Mouse (Mus musculus): ENCODE measurements around the gene Ccdc58. TPM values are rescaled to one million over a fixed set of nuclear protein-coding genes. Genes with fewer than 3 reads are reported as not detected.
"Not testable (repeated sequence)": the region's sequence is repeated elsewhere in the genome, so short reads cannot be mapped to it uniquely, and the experiment has no call there.

Ccdc58 gene
- polyA plus RNA-seq, 1 experiment from 2014 or later: 73.2 TPM

- no peak overlapping the region for H3K9ac ChIP-seq
- 84% methylated on average over 7 of the region's 7 CpGs for WGBS (ENCODE audit: insufficient replicate concordance)
- H3K27me3 ChIP-seq (replicated peaks): no peaks in the 10 kb centered on the region
- peaks cover 81% of the 10 kb centered on the region for H3K36me3 ChIP-seq
- H3K4me2 ChIP-seq: no peak overlapping the region
- no peaks in the 10 kb centered on the region for H3K9me3 ChIP-seq (replicated peaks)
- H3K27ac ChIP-seq: no peak overlapping the region
- ATAC-seq: no peak
- 0 out of 2 replicates have a peak, but pooled peaks cover 7% of the 10 kb centered on the region for H3K4me1 ChIP-seq
- no peak overlapping the region for H3K4me3 ChIP-seq
These were observed 17.6 kb downstream of the Ccdc58 start for GRCm38 (mm10) chr16:36089065-36089464.

GRCm38 (mm10) chr16:36089850-36090616 is 18.5 kb downstream of the Ccdc58 start:
- Histone ChIP-seq H3K4me2 (no peak overlapping the region), H3K4me1 (0 out of 2 replicates have a peak, but pooled peaks cover 7% of the 10 kb centered on the region), H3K36me3 (peaks cover 75% of the 10 kb centered on the region), H3K27me3 (replicated peaks) (no peaks in the 10 kb centered on the region), H3K27ac (no peak overlapping the region), H3K9me3 (replicated peaks) (no peaks in the 10 kb centered on the region), H3K4me3 (no peak overlapping the region), H3K9ac (no peak overlapping the region)
- 80% methylated on average over 8 of the region's 8 CpGs for WGBS (ENCODE audit: insufficient replicate concordance)
- no peak for ATAC-seq

GRCm38 (mm10) chr16:36090785-36091509 is 19.5 kb downstream of the Ccdc58 start:
- H3K9me3 ChIP-seq (replicated peaks): no peaks in the 10 kb centered on the region
- H3K4me2 ChIP-seq: no peak overlapping the region
- no peaks in the 10 kb centered on the region for H3K27me3 ChIP-seq (replicated peaks)
- H3K4me1 ChIP-seq: 0 out of 2 replicates have a peak, but pooled peaks cover 7% of the 10 kb centered on the region
- H3K27ac ChIP-seq: no peak overlapping the region
- peaks cover 66% of the 10 kb centered on the region for H3K36me3 ChIP-seq
- H3K4me3 ChIP-seq: no peak overlapping the region
- no peak for ATAC-seq
- no peak overlapping the region for H3K9ac ChIP-seq
- 89% methylated on average over 11 of the region's 11 CpGs for WGBS (ENCODE audit: insufficient replicate concordance)

- H3K4me3 ChIP-seq: no peak overlapping the region
- ATAC-seq: no peak
- H3K4me1 ChIP-seq: no peaks in the 10 kb centered on the region
- no peaks in the 10 kb centered on the region for H3K9me3 ChIP-seq (replicated peaks)
- WGBS (ENCODE audit: insufficient replicate concordance): 67% methylated on average over 3 of the region's 3 CpGs
- H3K9ac ChIP-seq: no peak overlapping the region
- H3K4me2 ChIP-seq: no peak overlapping the region
- H3K27ac ChIP-seq: no peak overlapping the region
- H3K36me3 ChIP-seq: peaks cover 40% of the 10 kb centered on the region
- H3K27me3 ChIP-seq (replicated peaks): no peaks in the 10 kb centered on the region
These were observed 22.6 kb downstream of the Ccdc58 start for GRCm38 (mm10) chr16:36094079-36094478.

- H3K9ac ChIP-seq; H3K36me3 ChIP-seq; H3K27ac ChIP-seq; H3K4me3 ChIP-seq; H3K27me3 ChIP-seq (replicated peaks); ATAC-seq; H3K4me1 ChIP-seq; H3K9me3 ChIP-seq (replicated peaks); H3K4me2 ChIP-seq: not testable (repeated sequence)
- WGBS (ENCODE audit: insufficient replicate concordance): 84% methylated on average over 12 of the region's 12 CpGs
These were observed 26.5 kb downstream of the Ccdc58 start for GRCm38 (mm10) chr16:36097813-36098499.

- no peak overlapping the region for H3K9ac ChIP-seq
- no peaks in the 10 kb centered on the region for H3K27me3 ChIP-seq (replicated peaks)
- 57% methylated on average over 1 of the region's 1 CpGs for WGBS (ENCODE audit: insufficient replicate concordance)
- no peak for ATAC-seq
- no peaks in the 10 kb centered on the region for H3K4me1 ChIP-seq
- no peak overlapping the region for H3K4me2 ChIP-seq
- no peak overlapping the region for H3K27ac ChIP-seq
- no peaks in the 10 kb centered on the region for H3K9me3 ChIP-seq (replicated peaks)
- no peak overlapping the region for H3K4me3 ChIP-seq
- no peaks in the 10 kb centered on the region for H3K36me3 ChIP-seq
These were observed 30.0 kb downstream of the Ccdc58 start for GRCm38 (mm10) chr16:36101526-36101925.

- WGBS (ENCODE audit: insufficient replicate concordance): 57% methylated on average over 1 of the region's 1 CpGs
- no peak for ATAC-seq
- H3K4me1 ChIP-seq: no peaks in the 10 kb centered on the region
These were observed 30.7 kb downstream of the Ccdc58 start for GRCm38 (mm10) chr16:36102211-36102610.

GRCm38 (mm10) chr16:36111486-36111885 is 40.0 kb downstream of the Ccdc58 start:
- H3K4me3 ChIP-seq; H3K36me3 ChIP-seq; H3K4me2 ChIP-seq; H3K27me3 ChIP-seq (replicated peaks); H3K27ac ChIP-seq; H3K9ac ChIP-seq; ATAC-seq; H3K4me1 ChIP-seq; H3K9me3 ChIP-seq (replicated peaks): not testable (repeated sequence)

More at GRCm38 (mm10) chr16:36102211-36102610, 30.7 kb downstream of the Ccdc58 start:
- no peaks in the 10 kb centered on the region for H3K36me3 ChIP-seq
- no peak overlapping the region for H3K27ac ChIP-seq
- H3K9me3 ChIP-seq (replicated peaks): no peaks in the 10 kb centered on the region
- no peak overlapping the region for H3K4me2 ChIP-seq
- no peak overlapping the region for H3K9ac ChIP-seq
- no peaks in the 10 kb centered on the region for H3K27me3 ChIP-seq (replicated peaks)
- H3K4me3 ChIP-seq: no peak overlapping the region

GRCm38 (mm10) chr16:36115751-36116150 is 44.3 kb downstream of the Ccdc58 start:
- not testable (repeated sequence) for H3K27me3 ChIP-seq (replicated peaks); H3K4me1 ChIP-seq; H3K4me3 ChIP-seq; H3K9me3 ChIP-seq (replicated peaks); H3K9ac ChIP-seq; H3K4me2 ChIP-seq; ATAC-seq; H3K36me3 ChIP-seq; H3K27ac ChIP-seq
- 70% methylated on average over 6 of the region's 6 CpGs for WGBS (ENCODE audit: insufficient replicate concordance)

- no peaks in the 10 kb centered on the region for H3K9me3 ChIP-seq (replicated peaks)
- H3K27ac ChIP-seq: no peak overlapping the region
- no peak overlapping the region for H3K4me2 ChIP-seq
- no peak overlapping the region for H3K4me3 ChIP-seq
- H3K36me3 ChIP-seq: no peaks in the 10 kb centered on the region
- no peak for ATAC-seq
- H3K9ac ChIP-seq: no peak overlapping the region
- H3K27me3 ChIP-seq (replicated peaks): no peaks in the 10 kb centered on the region
- 75% methylated on average over 7 of the region's 7 CpGs for WGBS (ENCODE audit: insufficient replicate concordance)
- no peaks in the 10 kb centered on the region for H3K4me1 ChIP-seq
These were observed 56.6 kb downstream of the Ccdc58 start for GRCm38 (mm10) chr16:36128092-36128491.

GRCm38 (mm10) chr16:36131141-36131540 is 59.7 kb downstream of the Ccdc58 start, which contains the start of gene Csta1:
Csta1 (minus strand) TSS chr16:36131241.
- H3K9ac ChIP-seq: no peak within 1 kb of the TSS
- no peaks in the 10 kb centered on the region for H3K9me3 ChIP-seq (replicated peaks)
- H3K4me3 ChIP-seq: no peak within 1 kb of the TSS
- H3K4me1 ChIP-seq: no peaks in the 10 kb centered on the region
- no peak within 1 kb of the TSS for H3K4me2 ChIP-seq
- WGBS (ENCODE audit: insufficient replicate concordance): 43% methylated on average over 1 of the region's 1 CpGs
- no peaks in the 10 kb centered on the region for H3K36me3 ChIP-seq
- no peaks in the 10 kb centered on the region for H3K27me3 ChIP-seq (replicated peaks)
- ATAC-seq: no peak
- H3K27ac ChIP-seq: no peak within 1 kb of the TSS

GRCm38 (mm10) chr16:36138201-36138600 is 66.7 kb downstream of the Ccdc58 start:
- H3K9ac ChIP-seq: no peak overlapping the region
- no peaks in the 10 kb centered on the region for H3K36me3 ChIP-seq
- H3K4me3 ChIP-seq: no peak overlapping the region
- no peaks in the 10 kb centered on the region for H3K4me1 ChIP-seq
- no peak overlapping the region for H3K27ac ChIP-seq
- 53% methylated on average over 2 of the region's 2 CpGs for whole genome bisulfite sequencing (ENCODE audit: insufficient replicate concordance)
- no peaks in the 10 kb centered on the region for H3K27me3 ChIP-seq (replicated peaks)
- no peaks in the 10 kb centered on the region for H3K9me3 ChIP-seq (replicated peaks)
- H3K4me2 ChIP-seq: no peak overlapping the region
- ATAC-seq: no peak

Measured in liver, embryonic 12.5 days (tissue).